Mouse (Mus musculus) heart, postnatal 4 days (tissue): ENCODE measurements around the gene Gpi1. TPM values are rescaled to one million over a fixed set of nuclear protein-coding genes. Genes with fewer than 3 reads are reported as not detected.
"Not testable (repeated sequence)": the region's sequence is repeated elsewhere in the genome, so short reads cannot be mapped to it uniquely, and the experiment has no call there.

Experiments
- DNase-seq: peaks from one replicate; pipeline ENCODE4 v3.0.0; 2021
- total RNA-seq, 2 experiments: library from RNA; stranded (reverse); gene quantifications; 2 replicates each; pipeline ENCODE4 v1.2.3; 2021

The Gpi1 gene
- total RNA-seq, 2 experiments from 2014 or later: 621 to 625 TPM

GRCm38 (mm10) chr7:34229153-34229552 is 983 bp downstream of the Gpi1 start:
- DNase-seq: no peak

- peak; percentile 36 for DNase-seq
Measured at GRCm38 (mm10) chr7:34228641-34229040, 1.5 kb downstream of the Gpi1 start.

GRCm38 (mm10) chr7:34226846-34227245 is 3.3 kb downstream of the Gpi1 start:
- DNase-seq: no peak

- DNase-seq: peak; percentile 26
Measured at GRCm38 (mm10) chr7:34226086-34226485, 4.0 kb downstream of the Gpi1 start.

- no peak for DNase-seq
Measured at GRCm38 (mm10) chr7:34224308-34224707, 5.8 kb downstream of the Gpi1 start.

- DNase-seq: no peak
Measured at GRCm38 (mm10) chr7:34222340-34222739, 7.8 kb downstream of the Gpi1 start.

GRCm38 (mm10) chr7:34221594-34222250 is 8.4 kb downstream of the Gpi1 start:
- no peak for DNase-seq

- no peak for DNase-seq
Measured at GRCm38 (mm10) chr7:34218496-34218895, 11.6 kb downstream of the Gpi1 start.

GRCm38 (mm10) chr7:34216474-34216873 is 13.7 kb downstream of the Gpi1 start:
- no peak for DNase-seq

GRCm38 (mm10) chr7:34215481-34215880 is 14.7 kb downstream of the Gpi1 start:
- DNase-seq: no peak

GRCm38 (mm10) chr7:34214644-34215043 is 15.5 kb downstream of the Gpi1 start:
- no peak for DNase-seq

GRCm38 (mm10) chr7:34213281-34213680 is 16.9 kb downstream of the Gpi1 start:
- no peak for DNase-seq

GRCm38 (mm10) chr7:34208027-34208745 is 21.9 kb downstream of the Gpi1 start:
- no peak for DNase-seq

- DNase-seq: no peak
Measured at GRCm38 (mm10) chr7:34206331-34206730, 23.8 kb downstream of the Gpi1 start.

- not testable (repeated sequence) for DNase-seq
Measured at GRCm38 (mm10) chr7:34202147-34202546, 28.0 kb downstream of the Gpi1 start.

- DNase-seq: no peak
Measured at GRCm38 (mm10) chr7:34200829-34201228, 29.3 kb downstream of the Gpi1 start.

GRCm38 (mm10) chr7:34198346-34198745 is 31.8 kb downstream of the Gpi1 start:
- peak; percentile 45 for DNase-seq

- peak; percentile 95 for DNase-seq
Measured at GRCm38 (mm10) chr7:34196132-34197128, 33.7 kb downstream of the Gpi1 start, which contains the start of gene Pdcd2l. Gene Pdcd2l, minus strand, starts transcription at chr7:34196661.

GRCm38 (mm10) chr7:34195632-34196031 is 34.5 kb downstream of the Gpi1 start:
- DNase-seq: no peak

GRCm38 (mm10) chr7:34192825-34193224 is 37.3 kb downstream of the Gpi1 start:
- no peak for DNase-seq

- no peak for DNase-seq
Measured at GRCm38 (mm10) chr7:34189376-34189989, 40.7 kb downstream of the Gpi1 start.

- DNase-seq: no peak
Measured at GRCm38 (mm10) chr7:34183794-34184193, 46.3 kb downstream of the Gpi1 start.
